Mouse (Mus musculus) embryonic fibroblast, embryonic 13.5 days (primary cell): ENCODE results near the gene Hmga1b.

Experiments
- CTCF ChIP-seq: IDR thresholded peaks from 2 replicates; pipeline ENCODE4 v1.5.1; 2011; ENCODE audit warnings: mild to moderate bottlenecking, control low read depth, low read length, moderate library complexity, borderline replicate concordance; ENCODE audit not compliant: insufficient read depth
- POLR2A ChIP-seq: IDR thresholded peaks from 2 replicates; pipeline ENCODE4 v1.6.1; 2011; ENCODE audit warnings: low read depth, mild to moderate bottlenecking, control low read depth, low read length, moderate library complexity

- TF ChIP-seq CTCF (no peak), POLR2A (no peak)
Measured at GRCm38 (mm10) chr11:120760236-120760635, 2.4 kb upstream of the Hmga1b start.
